Mouse (Mus musculus): ENCODE data around the gene Katnal1.

DNA sequence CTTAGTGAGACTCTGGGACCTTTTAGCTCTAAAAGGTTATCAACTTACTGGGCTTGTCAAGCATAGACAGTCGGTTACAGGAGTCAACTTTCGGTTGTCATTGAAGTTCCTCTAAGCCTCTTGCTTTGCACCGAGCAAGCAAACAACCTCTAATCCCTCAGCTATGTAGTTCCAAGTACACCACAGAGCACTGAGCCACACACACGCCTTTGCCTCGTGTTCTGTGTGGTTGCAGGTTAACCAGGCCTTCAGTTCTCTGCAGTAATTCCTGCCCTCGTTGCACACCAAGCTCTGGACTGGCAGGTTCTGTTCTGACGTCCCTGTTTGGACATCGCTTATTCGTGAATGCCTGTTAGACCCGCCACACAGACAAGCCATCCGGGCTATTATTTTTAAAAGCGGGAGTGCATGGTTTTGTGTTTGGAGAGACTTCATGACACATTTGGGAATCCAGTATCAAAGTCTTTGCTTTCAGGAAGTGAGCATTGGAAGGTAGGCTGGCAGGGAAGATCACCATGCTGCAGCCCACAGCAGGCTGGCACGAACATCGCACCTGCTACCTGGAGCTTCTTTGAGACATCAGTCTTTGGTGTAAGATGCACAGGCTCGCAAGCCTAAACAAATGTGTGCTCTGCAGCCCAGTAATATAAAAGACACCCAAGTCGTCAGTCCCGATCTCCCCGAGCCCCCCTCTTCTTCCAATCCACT is 49.5 kb upstream of the Katnal1 start:
- TF ChIP-seq CTCF (IDR thresholded peaks at IDR 0.05; ENCODE audit: extremely low read depth, insufficient read depth, insufficient read length, insufficient replicate concordance): no peak
- no peak for TF ChIP-seq POLR2A (IDR thresholded peaks at IDR 0.05; ENCODE audit: low read depth, low read length)

Data from spleen, adult 2 months (tissue).